ENCODE assay signal across 24 mouse cellular contexts in genomic region chr11:97979824-97980495, GRCm38 (mm10). TPM values are rescaled to one million over a fixed set of nuclear protein-coding genes. Genes with fewer than 3 reads are reported as not detected.
DNase-seq lines count a peak whose midpoint lies in the region; ATAC-seq and TF ChIP-seq lines count a peak whose summit lies in the region.
"Had no signal": no experiment of that assay in that cellular context is flagged by ENCODE, and none has a peak within 500 bp of the region (broad histone marks: within the 10 kb centered on the region; RNA-seq: fewer than 3 reads in every experiment).

No protein-coding gene starts in this region.

- no peak for TF ChIP-seq POLR2A in cerebellum, adult 2 months (IDR thresholded peaks at IDR 0.05; ENCODE audit: borderline replicate concordance, insufficient read depth, low read length)

- ATAC-seq in hindbrain, embryonic 12.5 days (ENCODE audit: low FRiP score) = no peak
- no peak for ATAC-seq in embryonic facial prominence, embryonic 13.5 days (ENCODE audit: insufficient number of reproducible peaks, insufficient read depth, low FRiP score, low TSS enrichment, low read depth)
- ATAC-seq: activated CD4-positive, CD25-positive, alpha-beta regulatory T cell, adult 4 months; forebrain, embryonic 16.5 days; intestine, embryonic 15.5 days; liver, postnatal 0 days; midbrain, embryonic 13.5 days; Patski had no signal

- no peak for TF ChIP-seq CTCF in cerebellum, adult 2 months (IDR thresholded peaks at IDR 0.05; ENCODE audit: borderline replicate concordance, insufficient read depth, low read depth, low read length)

- H3K4me2 ChIP-seq in hindbrain, embryonic 12.5 days (replicated peaks) = no peak overlapping the region
- H3K4me2 ChIP-seq in embryonic facial prominence, embryonic 13.5 days = no peak overlapping the region
- H3K4me2 ChIP-seq: embryonic facial prominence, embryonic 15.5 days; intestine, embryonic 15.5 days; liver, embryonic 11.5 days; midbrain, embryonic 13.5 days; neural tube, embryonic 12.5 days had no signal

- H3K9ac ChIP-seq in hindbrain, embryonic 12.5 days = no peak overlapping the region
- 0 out of 2 replicates have a peak overlapping the region, but pooled peaks have one; percentile 21 for H3K9ac ChIP-seq in embryonic facial prominence, embryonic 13.5 days
- H3K9ac ChIP-seq: embryonic facial prominence, embryonic 15.5 days; intestine, embryonic 15.5 days; liver, postnatal 0 days; midbrain, embryonic 13.5 days; neural tube, embryonic 12.5 days had no signal

- H3K27me3 ChIP-seq in hindbrain, embryonic 10.5 days (ENCODE audit: insufficient read depth, poor library complexity, severe bottlenecking) = peaks cover 30% of the 10 kb centered on the region
- peaks cover 19% of the 10 kb centered on the region for H3K27me3 ChIP-seq in hindbrain, embryonic 12.5 days
- peaks cover 19% of the 10 kb centered on the region for H3K27me3 ChIP-seq in embryonic facial prominence, embryonic 13.5 days
- H3K27me3 ChIP-seq in cerebellum, adult 2 months (ENCODE audit: control insufficient read depth, insufficient read depth, low read length) = no peaks in the 10 kb centered on the region
- H3K27me3 ChIP-seq: Patski had no signal

- no peaks in the 10 kb centered on the region for H3K9me3 ChIP-seq in hindbrain, embryonic 10.5 days
- no peaks in the 10 kb centered on the region for H3K9me3 ChIP-seq in hindbrain, embryonic 12.5 days (replicated peaks)
- H3K9me3 ChIP-seq in embryonic facial prominence, embryonic 13.5 days = no peaks in the 10 kb centered on the region
- H3K9me3 ChIP-seq: embryonic facial prominence, embryonic 15.5 days; intestine, embryonic 15.5 days; midbrain, embryonic 13.5 days; neural tube, embryonic 12.5 days had no signal

- DNase-seq in hindbrain, embryonic 10.5 days (ENCODE audit: low spot score) = no peak
- peak; percentile 81 for DNase-seq in ES-CJ7 (ENCODE audit: low read depth, low spot score)
- peak; percentile 78 for DNase-seq in MN1 (ENCODE audit: low spot score)
- DNase-seq in frontal cortex, postnatal 14 days (ENCODE audit: low spot score in 2 of 2) = no peak
- no peak for DNase-seq in cerebellum, adult 2 months
- DNase-seq: adrenal gland, adult 8-10 months; cerebellum, adult 18-20 months; cerebellum, postnatal 25 days; kidney, adult 8-10 months; kidney, postnatal 14 days; liver, postnatal 0 days; lung, postnatal 14 days; thymus, adult 18-20 months had no signal

- H3K36me3 ChIP-seq in hindbrain, embryonic 10.5 days = no peaks in the 10 kb centered on the region
- no peaks in the 10 kb centered on the region for H3K36me3 ChIP-seq in hindbrain, embryonic 12.5 days
- H3K36me3 ChIP-seq in embryonic facial prominence, embryonic 13.5 days = no peaks in the 10 kb centered on the region
- H3K36me3 ChIP-seq: embryonic facial prominence, embryonic 15.5 days; intestine, embryonic 15.5 days; midbrain, embryonic 13.5 days; neural tube, embryonic 12.5 days had no signal

- WGBS in hindbrain, embryonic 10.5 days = 67% methylated on average over 10 of the region's 10 CpGs
- WGBS in hindbrain, embryonic 12.5 days = 67% methylated on average over 10 of the region's 10 CpGs
- WGBS in embryonic facial prominence, embryonic 13.5 days = 56% methylated on average over 10 of the region's 10 CpGs
- 39% methylated on average over 10 of the region's 10 CpGs for WGBS in cerebellum, adult 2 months

- peaks cover 19% of the 10 kb centered on the region for H3K4me1 ChIP-seq in hindbrain, embryonic 10.5 days (replicated peaks)
- 0 out of 2 replicates have a peak, but pooled peaks cover 3% of the 10 kb centered on the region for H3K4me1 ChIP-seq in hindbrain, embryonic 12.5 days
- peaks cover 12% of the 10 kb centered on the region for H3K4me1 ChIP-seq in embryonic facial prominence, embryonic 13.5 days
- H3K4me1 ChIP-seq in cerebellum, adult 2 months (ENCODE audit: control insufficient read depth, insufficient read depth, low read length) = no peaks in the 10 kb centered on the region
- H3K4me1 ChIP-seq: intestine, embryonic 15.5 days had no signal

- H3K4me3 ChIP-seq in hindbrain, embryonic 10.5 days = no peak overlapping the region
- H3K4me3 ChIP-seq in hindbrain, embryonic 12.5 days = no peak overlapping the region
- no peak overlapping the region for H3K4me3 ChIP-seq in embryonic facial prominence, embryonic 13.5 days
- H3K4me3 ChIP-seq in cerebellum, adult 2 months (replicated peaks; ENCODE audit: insufficient read depth, low read depth, low read length) = no peak overlapping the region
- H3K4me3 ChIP-seq: embryonic facial prominence, embryonic 15.5 days; intestine, embryonic 15.5 days; megakaryocyte, embryonic 14.5 days; midbrain, embryonic 13.5 days; neural tube, embryonic 12.5 days had no signal

- H3K27ac ChIP-seq in hindbrain, embryonic 10.5 days = peak overlapping the region; percentile 75; the same call in 1 of the 2 replicates
- H3K27ac ChIP-seq in hindbrain, embryonic 12.5 days = no peak overlapping the region
- H3K27ac ChIP-seq in embryonic facial prominence, embryonic 13.5 days = no peak overlapping the region
- H3K27ac ChIP-seq in cerebellum, adult 2 months (ENCODE audit: insufficient read depth, low read length) = no peak overlapping the region
- H3K27ac ChIP-seq: intestine, embryonic 15.5 days; midbrain, embryonic 13.5 days; neural tube, embryonic 12.5 days had no signal

RNA-seq across cellular contexts. Expression of gene Plxdc1, which starts 6.3 kb away (rescaled TPM):
- 0.11 and 0.24 TPM in 2 replicates for polyA plus RNA-seq in hindbrain, embryonic 10.5 days (2016; fragmentation: Nextera tagmentation; extraction: Ambion mirVana)
- polyA plus RNA-seq in hindbrain, embryonic 12.5 days (2016; fragmentation: Nextera tagmentation; extraction: Ambion mirVana) = 0.13 and 0.26 TPM in 2 replicates
- polyA plus RNA-seq in embryonic facial prominence, embryonic 13.5 days (2015; fragmentation: Nextera tagmentation; extraction: Ambion mirVana) = 0.18 and 0.34 TPM in 2 replicates
- 46.2 and 51.5 TPM in 2 replicates for polyA plus RNA-seq in cerebellum, adult 2 months (2012; rRNA removed)

RNA-seq across cellular contexts. Expression of gene Arl5c, which starts 16.0 kb away (rescaled TPM):
- 13.3 and 16.2 TPM in 2 replicates for polyA plus RNA-seq in hindbrain, embryonic 10.5 days (2016; fragmentation: Nextera tagmentation; extraction: Ambion mirVana)
- polyA plus RNA-seq in hindbrain, embryonic 12.5 days (2016; fragmentation: Nextera tagmentation; extraction: Ambion mirVana) = 5.7 and 7.0 TPM in 2 replicates
- polyA plus RNA-seq in embryonic facial prominence, embryonic 13.5 days (2015; fragmentation: Nextera tagmentation; extraction: Ambion mirVana) = 9.6 and 14.7 TPM in 2 replicates
- polyA plus RNA-seq in cerebellum, adult 2 months (2012; rRNA removed) = 2.0 and 2.2 TPM in 2 replicates

RNA-seq across cellular contexts. Expression of gene Cacnb1, which starts 42.9 kb away (rescaled TPM):
- polyA plus RNA-seq in hindbrain, embryonic 10.5 days (2016; fragmentation: Nextera tagmentation; extraction: Ambion mirVana) = 7.6 and 22.9 TPM in 2 replicates
- 39.6 and 43.5 TPM in 2 replicates for polyA plus RNA-seq in hindbrain, embryonic 12.5 days (2016; fragmentation: Nextera tagmentation; extraction: Ambion mirVana)
- 16.6 and 17.3 TPM in 2 replicates for polyA plus RNA-seq in embryonic facial prominence, embryonic 13.5 days (2015; fragmentation: Nextera tagmentation; extraction: Ambion mirVana)
- 34.6 and 37.5 TPM in 2 replicates for polyA plus RNA-seq in cerebellum, adult 2 months (2012; rRNA removed)

RNA-seq across cellular contexts. Expression of gene Rpl19, which starts 46.5 kb away (rescaled TPM):
- 1,011 and 1,145 TPM in 2 replicates for polyA plus RNA-seq in hindbrain, embryonic 10.5 days (2016; fragmentation: Nextera tagmentation; extraction: Ambion mirVana)
- polyA plus RNA-seq in hindbrain, embryonic 12.5 days (2016; fragmentation: Nextera tagmentation; extraction: Ambion mirVana) = 675 and 726 TPM in 2 replicates
- polyA plus RNA-seq in embryonic facial prominence, embryonic 13.5 days (2015; fragmentation: Nextera tagmentation; extraction: Ambion mirVana) = 983 and 1,161 TPM in 2 replicates
- 746 and 786 TPM in 2 replicates for polyA plus RNA-seq in cerebellum, adult 2 months (2012; rRNA removed)

Comparison
In these comparisons a context has a peak if more than half of its experiments do, and no peak if none do; other contexts are left out.
1. DNase-seq: peak in ES-CJ7 (single experiment) and MN1 (single experiment); none in hindbrain, embryonic 10.5 days (single experiment), frontal cortex, postnatal 14 days (0 of 2) and cerebellum, adult 2 months (0 of 2).
2. RNA of gene Plxdc1, which starts 6.3 kb away (polyA plus RNA-seq): 46.2 to 51.5 TPM in cerebellum, adult 2 months; 0.13 to 0.26 TPM in hindbrain, embryonic 12.5 days, 0.11 to 0.24 TPM in hindbrain, embryonic 10.5 days and 0.18 to 0.34 TPM in embryonic facial prominence, embryonic 13.5 days; every median in the first group is over 10 times any median in the second.